Mouse (Mus musculus) adrenal gland, postnatal 36 days (tissue): Measurements from ENCODE around the gene Snrnp27. TPM values are rescaled to one million over a fixed set of nuclear protein-coding genes. Genes with fewer than 3 reads are reported as not detected.

Experiments
- total RNA-seq, 2 experiments: library from RNA; stranded (reverse); gene quantifications; 2 replicates each; pipeline ENCODE4 v1.2.3; 2021

Snrnp27 gene
- total RNA-seq, 2 experiments from 2014 or later: 58.9 to 65.4 TPM

Other genes with a start within 250 kb of the Snrnp27 start
- 10 to 100 TPM; 16.5 to 23.5 TPM for gene C87436, start 246.1 kb downstream of the Snrnp27 start, total RNA-seq
- 100 to 1,000 TPM; 316 to 364 TPM for gene Pcbp1, start 158.2 kb downstream of the Snrnp27 start, total RNA-seq
- gene Asprv1, start 56.4 kb downstream of the Snrnp27 start, total RNA-seq: under 1 TPM in 1 of 2 experiments, not detected in 1; 0.20 TPM
- 1 to 10 TPM; 9.0 to 9.6 TPM for gene Mxd1, start 15.4 kb downstream of the Snrnp27 start, total RNA-seq
- gene Gmcl1, start 48.9 kb upstream of the Snrnp27 start, total RNA-seq: 10 to 100 TPM; 14.6 to 24.3 TPM
- gene Anxa4, start 109.1 kb upstream of the Snrnp27 start, total RNA-seq: 10 to 100 TPM; 62.8 to 72.5 TPM
- gene Aak1, start 165.0 kb upstream of the Snrnp27 start, total RNA-seq: 100 to 1,000 TPM in 1 of 2 experiments, 10 to 100 TPM in 1; 98.7 to 119 TPM